Mouse (Mus musculus): ENCODE measurements around the gene Ubb.
A peak's percentile ranks its signal among the peaks of the same experiment; 100 is the strongest.
"Not testable (repeated sequence)": the region's sequence is repeated elsewhere in the genome, so short reads cannot be mapped to it uniquely, and the experiment has no call there.

Gene Ubb

GRCm38 (mm10) chr11:62550727-62551225, at the start of gene Ubb:
TSS of gene Ubb (plus strand) at chr11:62551171.
- peak; percentile 98 for DNase-seq (ENCODE audit: low spot score in 2 of 2)

GRCm38 (mm10) chr11:62507683-62508082, 43.3 kb upstream of the Ubb start:
- no peak for DNase-seq (ENCODE audit: low spot score in 2 of 2)

GRCm38 (mm10) chr11:62508365-62508764, 42.6 kb upstream of the Ubb start:
- not testable (repeated sequence) for DNase-seq (ENCODE audit: low spot score in 2 of 2)

- DNase-seq (ENCODE audit: low spot score in 2 of 2): not testable (repeated sequence)
Observed at GRCm38 (mm10) chr11:62508816-62509215, 42.2 kb upstream of the Ubb start.

- no peak for DNase-seq (ENCODE audit: low spot score in 2 of 2)
Observed at GRCm38 (mm10) chr11:62509571-62509970, 41.4 kb upstream of the Ubb start.

GRCm38 (mm10) chr11:62510956-62511355, 40.0 kb upstream of the Ubb start:
- no peak for DNase-seq (ENCODE audit: low spot score in 2 of 2)

GRCm38 (mm10) chr11:62511444-62512202, 39.3 kb upstream of the Ubb start:
- no peak for DNase-seq (ENCODE audit: low spot score in 2 of 2)

- DNase-seq (ENCODE audit: low spot score in 2 of 2): no peak
Observed at GRCm38 (mm10) chr11:62512529-62513080, 38.4 kb upstream of the Ubb start.

- DNase-seq (ENCODE audit: low spot score in 2 of 2): no peak
Observed at GRCm38 (mm10) chr11:62513311-62513710, 37.7 kb upstream of the Ubb start.

- no peak for DNase-seq (ENCODE audit: low spot score in 2 of 2)
Observed at GRCm38 (mm10) chr11:62518991-62519390, 32.0 kb upstream of the Ubb start.

- DNase-seq (ENCODE audit: low spot score in 2 of 2): no peak
Observed at GRCm38 (mm10) chr11:62522283-62522682, 28.7 kb upstream of the Ubb start.

GRCm38 (mm10) chr11:62537089-62537488, 13.9 kb upstream of the Ubb start:
- no peak for DNase-seq (ENCODE audit: low spot score in 2 of 2)

- DNase-seq (ENCODE audit: low spot score in 2 of 2): no peak
Observed at GRCm38 (mm10) chr11:62537590-62537989, 13.4 kb upstream of the Ubb start.

GRCm38 (mm10) chr11:62538321-62539088, 12.5 kb upstream of the Ubb start:
- DNase-seq (ENCODE audit: low spot score in 2 of 2): peak; percentile 35 to 55

GRCm38 (mm10) chr11:62539089-62539890, 11.7 kb upstream of the Ubb start, which contains the start of gene Cenpv:
TSS of gene Cenpv (minus strand) at chr11:62539261.
- DNase-seq (ENCODE audit: low spot score in 2 of 2): peak; percentile 51 to 67

GRCm38 (mm10) chr11:62540167-62540566, 10.8 kb upstream of the Ubb start:
- DNase-seq (ENCODE audit: low spot score in 2 of 2): no peak

- DNase-seq (ENCODE audit: low spot score in 2 of 2): no peak
Observed at GRCm38 (mm10) chr11:62540969-62541368, 10.0 kb upstream of the Ubb start.

GRCm38 (mm10) chr11:62541581-62541980, 9.4 kb upstream of the Ubb start:
- no peak for DNase-seq (ENCODE audit: low spot score in 2 of 2)

GRCm38 (mm10) chr11:62543991-62544390, 7.0 kb upstream of the Ubb start:
- no peak for DNase-seq (ENCODE audit: low spot score in 2 of 2)

- peak in 1 of 2 experiments; percentile 31 for DNase-seq (ENCODE audit: low spot score in 2 of 2)
Observed at GRCm38 (mm10) chr11:62549782-62550181, 1.2 kb upstream of the Ubb start.

- peak; percentile 28 to 44 for DNase-seq (ENCODE audit: low spot score in 2 of 2)
Observed at GRCm38 (mm10) chr11:62550227-62550685, 715 bp upstream of the Ubb start.

Data from spleen, postnatal 14 days (tissue).